Mouse (Mus musculus): ENCODE measurements around the gene H3f3b. TPM values are rescaled to one million over a fixed set of nuclear protein-coding genes. Genes with fewer than 3 reads are reported as not detected.

H3f3b gene
- polyA plus RNA-seq, 1 experiment, result 502 TPM

- TF ChIP-seq TCF12 (IDR thresholded peaks at IDR 0.05; ENCODE audit: insufficient read depth, poor library complexity, severe bottlenecking), result no peak
- no peak for TF ChIP-seq TCF3 (IDR thresholded peaks at IDR 0.05; ENCODE audit: insufficient read length, low read depth)
- TF ChIP-seq MYOG (IDR thresholded peaks at IDR 0.05; ENCODE audit: control insufficient read depth in 1 of 3, insufficient read depth in 1 of 3, insufficient read length in 2 of 3, low read depth in 2 of 3), result no peak
- TF ChIP-seq MYOD1 (IDR thresholded peaks at IDR 0.05; ENCODE audit: control insufficient read depth in 1 of 3, insufficient read length in 2 of 3, low read depth in 2 of 3), result no peak
- Histone ChIP-seq H3K79me2 (ENCODE audit: control insufficient read depth, insufficient read depth) (no peaks in the 10 kb centered on the region), H3K4me2 (ENCODE audit: low read depth) (no peak overlapping the region), H3K4me3 (no peak overlapping the region), H3K27me3 (ENCODE audit: control insufficient read depth, insufficient read depth, insufficient read length) (no peaks in the 10 kb centered on the region), H3ac (ENCODE audit: control insufficient read depth, insufficient read length) (no peak overlapping the region), H3K36me3 (ENCODE audit: control insufficient read depth, insufficient read depth) (no peaks in the 10 kb centered on the region)
Observed at GRCm38 (mm10) chr11:115995256-115995655, 32.5 kb downstream of the H3f3b start.

DNA sequence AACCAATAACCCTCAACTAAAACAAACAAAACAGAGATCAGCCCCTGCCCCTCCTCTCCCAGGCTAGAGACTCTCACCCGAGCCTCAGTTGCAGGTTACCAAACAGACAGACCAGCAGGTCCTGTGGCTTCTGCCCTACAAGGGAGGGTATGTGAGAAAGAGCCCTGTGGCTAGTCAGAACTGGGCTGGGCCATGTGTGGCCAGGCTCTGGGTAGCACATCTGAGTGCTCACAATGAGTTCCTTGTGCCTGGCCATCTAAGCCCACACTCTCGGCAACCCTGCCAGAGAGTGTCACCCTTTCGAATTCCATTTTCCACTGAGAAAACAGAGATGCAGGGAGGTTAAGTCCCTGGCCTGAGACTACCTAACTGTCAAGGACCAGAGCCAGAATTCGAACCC is 35.7 kb downstream of the H3f3b start:
- Histone ChIP-seq H3K36me3 (ENCODE audit: control insufficient read depth, insufficient read depth) (no peaks in the 10 kb centered on the region), H3K27me3 (ENCODE audit: control insufficient read depth, insufficient read depth, insufficient read length) (no peaks in the 10 kb centered on the region), H3ac (ENCODE audit: control insufficient read depth, insufficient read length) (no peak overlapping the region), H3K79me2 (ENCODE audit: control insufficient read depth, insufficient read depth) (no peaks in the 10 kb centered on the region), H3K4me3 (no peak overlapping the region), H3K4me2 (ENCODE audit: low read depth) (no peak overlapping the region)
- TF ChIP-seq MAX (IDR thresholded peaks at IDR 0.05; ENCODE audit: low read depth), result no peak
- no peak for TF ChIP-seq REST (IDR thresholded peaks at IDR 0.05; ENCODE audit: insufficient read depth, insufficient read length)
- no peak for TF ChIP-seq POLR2A (IDR thresholded peaks at IDR 0.05; ENCODE audit: insufficient read length, low read depth)
- TF ChIP-seq MYOD1 (IDR thresholded peaks at IDR 0.05; ENCODE audit: control insufficient read depth in 1 of 3, insufficient read length in 2 of 3, low read depth in 2 of 3), result no peak
- no peak for TF ChIP-seq E2F4 (IDR thresholded peaks at IDR 0.05; ENCODE audit: insufficient read depth)
- TF ChIP-seq SRF (IDR thresholded peaks at IDR 0.05; ENCODE audit: control insufficient read depth, insufficient read length, low read depth), result no peak
- no peak for TF ChIP-seq MYOG (IDR thresholded peaks at IDR 0.05; ENCODE audit: control insufficient read depth in 1 of 3, insufficient read depth in 1 of 3, insufficient read length in 2 of 3, low read depth in 2 of 3)
- TF ChIP-seq POLR2AphosphoS2 (IDR thresholded peaks at IDR 0.05; ENCODE audit: insufficient read length, low read depth), result no peak
- no peak for TF ChIP-seq CEBPB (IDR thresholded peaks at IDR 0.05; ENCODE audit: insufficient read depth, poor library complexity, severe bottlenecking)
- no peak for TF ChIP-seq TCF3 (IDR thresholded peaks at IDR 0.05; ENCODE audit: insufficient read length, low read depth)
- no peak for TF ChIP-seq TCF12 (IDR thresholded peaks at IDR 0.05; ENCODE audit: insufficient read depth, poor library complexity, severe bottlenecking)
- no peak for TF ChIP-seq USF1 (IDR thresholded peaks at IDR 0.05; ENCODE audit: low read depth)

DNA sequence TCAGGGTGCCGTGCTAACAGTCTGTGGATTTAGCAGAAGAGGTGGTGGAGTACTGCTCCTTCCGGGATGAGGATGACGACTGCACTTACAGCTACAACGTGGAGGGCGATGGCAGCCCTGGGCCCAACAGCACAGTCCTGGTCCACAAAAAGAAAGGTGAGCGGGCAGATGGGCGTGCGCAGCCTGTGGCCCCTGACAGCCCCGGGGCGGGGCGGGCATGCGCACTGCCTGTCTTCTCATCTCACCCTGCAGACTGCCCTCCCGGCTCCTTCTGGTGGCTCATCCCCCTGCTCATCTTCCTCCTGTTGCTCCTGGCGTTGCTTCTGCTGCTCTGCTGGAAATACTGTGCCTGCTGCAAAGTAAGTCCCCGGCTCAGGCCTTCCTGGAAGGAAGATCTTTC is 38.1 kb downstream of the H3f3b start:
- H3K36me3 ChIP-seq (ENCODE audit: control insufficient read depth, insufficient read depth), result no peaks in the 10 kb centered on the region
- no peak overlapping the region for H3K4me2 ChIP-seq (ENCODE audit: low read depth)

DNA sequence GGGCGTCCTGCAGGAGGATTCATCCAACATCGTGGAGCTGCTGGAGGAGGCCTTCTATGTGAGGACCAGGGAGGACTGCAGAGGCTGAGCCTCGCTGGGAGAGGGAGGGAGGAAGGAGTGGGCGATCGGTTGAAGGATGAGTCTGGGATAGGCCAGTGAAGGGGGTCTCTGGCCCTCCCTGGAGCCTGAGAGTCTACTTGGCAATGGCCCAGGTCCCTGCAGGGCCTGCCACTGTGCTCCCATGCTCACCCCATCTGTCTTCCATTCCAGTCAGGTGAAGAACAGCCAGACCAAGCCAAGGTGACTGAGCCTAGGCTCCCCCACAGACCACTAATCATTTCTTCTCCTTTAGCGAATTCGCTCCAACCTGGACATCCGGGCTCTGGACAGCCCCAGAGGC is 44.5 kb downstream of the H3f3b start:
- Histone ChIP-seq H3K27me3 (ENCODE audit: control insufficient read depth, insufficient read depth, insufficient read length) (no peaks in the 10 kb centered on the region), H3K4me3 (no peak overlapping the region), H3ac (ENCODE audit: control insufficient read depth, insufficient read length) (no peak overlapping the region), H3K36me3 (ENCODE audit: control insufficient read depth, insufficient read depth) (no peaks in the 10 kb centered on the region), H3K79me2 (ENCODE audit: control insufficient read depth, insufficient read depth) (no peaks in the 10 kb centered on the region), H3K4me2 (ENCODE audit: low read depth) (no peak overlapping the region)
- TF ChIP-seq MYOG (IDR thresholded peaks at IDR 0.05; ENCODE audit: control insufficient read depth in 1 of 3, insufficient read depth in 1 of 3, insufficient read length in 2 of 3, low read depth in 2 of 3) (no peak), E2F4 (IDR thresholded peaks at IDR 0.05; ENCODE audit: insufficient read depth) (no peak), CEBPB (IDR thresholded peaks at IDR 0.05; ENCODE audit: insufficient read depth, poor library complexity, severe bottlenecking) (no peak), USF1 (IDR thresholded peaks at IDR 0.05; ENCODE audit: low read depth) (no peak), SRF (IDR thresholded peaks at IDR 0.05; ENCODE audit: control insufficient read depth, insufficient read length, low read depth) (no peak), MYOD1 (IDR thresholded peaks at IDR 0.05; ENCODE audit: control insufficient read depth in 1 of 3, insufficient read length in 2 of 3, low read depth in 2 of 3) (no peak), TCF12 (IDR thresholded peaks at IDR 0.05; ENCODE audit: insufficient read depth, poor library complexity, severe bottlenecking) (no peak), POLR2AphosphoS2 (IDR thresholded peaks at IDR 0.05; ENCODE audit: insufficient read length, low read depth) (no peak), REST (IDR thresholded peaks at IDR 0.05; ENCODE audit: insufficient read depth, insufficient read length) (no peak), POLR2A (IDR thresholded peaks at IDR 0.05; ENCODE audit: insufficient read length, low read depth) (no peak), MAX (IDR thresholded peaks at IDR 0.05; ENCODE audit: low read depth) (no peak), TCF3 (IDR thresholded peaks at IDR 0.05; ENCODE audit: insufficient read length, low read depth) (no peak)

More for the DNA sequence above, 38.1 kb downstream of the H3f3b start:
- Histone ChIP-seq H3K79me2 (ENCODE audit: control insufficient read depth, insufficient read depth) (no peaks in the 10 kb centered on the region), H3ac (ENCODE audit: control insufficient read depth, insufficient read length) (no peak overlapping the region), H3K27me3 (ENCODE audit: control insufficient read depth, insufficient read depth, insufficient read length) (no peaks in the 10 kb centered on the region), H3K4me3 (no peak overlapping the region)
- no peak for TF ChIP-seq TCF12 (IDR thresholded peaks at IDR 0.05; ENCODE audit: insufficient read depth, poor library complexity, severe bottlenecking)
- no peak for TF ChIP-seq USF1 (IDR thresholded peaks at IDR 0.05; ENCODE audit: low read depth)
- no peak for TF ChIP-seq REST (IDR thresholded peaks at IDR 0.05; ENCODE audit: insufficient read depth, insufficient read length)
- no peak for TF ChIP-seq TCF3 (IDR thresholded peaks at IDR 0.05; ENCODE audit: insufficient read length, low read depth)
- no peak for TF ChIP-seq POLR2AphosphoS2 (IDR thresholded peaks at IDR 0.05; ENCODE audit: insufficient read length, low read depth)
- TF ChIP-seq MYOG (IDR thresholded peaks at IDR 0.05; ENCODE audit: control insufficient read depth in 1 of 3, insufficient read depth in 1 of 3, insufficient read length in 2 of 3, low read depth in 2 of 3), result no peak
- no peak for TF ChIP-seq MYOD1 (IDR thresholded peaks at IDR 0.05; ENCODE audit: control insufficient read depth in 1 of 3, insufficient read length in 2 of 3, low read depth in 2 of 3)
- TF ChIP-seq CEBPB (IDR thresholded peaks at IDR 0.05; ENCODE audit: insufficient read depth, poor library complexity, severe bottlenecking), result no peak
- TF ChIP-seq SRF (IDR thresholded peaks at IDR 0.05; ENCODE audit: control insufficient read depth, insufficient read length, low read depth), result no peak
- no peak for TF ChIP-seq POLR2A (IDR thresholded peaks at IDR 0.05; ENCODE audit: insufficient read length, low read depth)
- no peak for TF ChIP-seq MAX (IDR thresholded peaks at IDR 0.05; ENCODE audit: low read depth)
- no peak for TF ChIP-seq E2F4 (IDR thresholded peaks at IDR 0.05; ENCODE audit: insufficient read depth)

GRCm38 (mm10) chr11:115982472-115982871 is 45.3 kb downstream of the H3f3b start:
- no peak for TF ChIP-seq TCF12 (IDR thresholded peaks at IDR 0.05; ENCODE audit: insufficient read depth, poor library complexity, severe bottlenecking)
- no peak for TF ChIP-seq E2F4 (IDR thresholded peaks at IDR 0.05; ENCODE audit: insufficient read depth)
- TF ChIP-seq USF1 (IDR thresholded peaks at IDR 0.05; ENCODE audit: low read depth), result no peak
- no peak for TF ChIP-seq MYOD1 (IDR thresholded peaks at IDR 0.05; ENCODE audit: control insufficient read depth in 1 of 3, insufficient read length in 2 of 3, low read depth in 2 of 3)
- no peak for TF ChIP-seq REST (IDR thresholded peaks at IDR 0.05; ENCODE audit: insufficient read depth, insufficient read length)
- TF ChIP-seq MYOG (IDR thresholded peaks at IDR 0.05; ENCODE audit: control insufficient read depth in 1 of 3, insufficient read depth in 1 of 3, insufficient read length in 2 of 3, low read depth in 2 of 3), result no peak
- no peak for TF ChIP-seq POLR2AphosphoS2 (IDR thresholded peaks at IDR 0.05; ENCODE audit: insufficient read length, low read depth)
- no peak for TF ChIP-seq SRF (IDR thresholded peaks at IDR 0.05; ENCODE audit: control insufficient read depth, insufficient read length, low read depth)
- TF ChIP-seq TCF3 (IDR thresholded peaks at IDR 0.05; ENCODE audit: insufficient read length, low read depth), result no peak
- no peak for TF ChIP-seq CEBPB (IDR thresholded peaks at IDR 0.05; ENCODE audit: insufficient read depth, poor library complexity, severe bottlenecking)
- no peak for TF ChIP-seq MAX (IDR thresholded peaks at IDR 0.05; ENCODE audit: low read depth)
- no peaks in the 10 kb centered on the region for H3K27me3 ChIP-seq (ENCODE audit: control insufficient read depth, insufficient read depth, insufficient read length)

More at GRCm38 (mm10) chr11:115982472-115982871, 45.3 kb downstream of the H3f3b start:
- Histone ChIP-seq H3K79me2 (ENCODE audit: control insufficient read depth, insufficient read depth) (no peaks in the 10 kb centered on the region), H3ac (ENCODE audit: control insufficient read depth, insufficient read length) (no peak overlapping the region), H3K36me3 (ENCODE audit: control insufficient read depth, insufficient read depth) (no peaks in the 10 kb centered on the region), H3K4me3 (no peak overlapping the region), H3K4me2 (ENCODE audit: low read depth) (no peak overlapping the region)

Data from myocyte (in vitro differentiated cells).